Mouse (Mus musculus) cerebellum, postnatal 25 days (tissue): ENCODE data around the gene Cmtm6.
"Not testable (repeated sequence)": the region's sequence is repeated elsewhere in the genome, so short reads cannot be mapped to it uniquely, and the experiment has no call there.

ENCODE experiments used
- DNase-seq, 2 experiments: peaks; one replicate each; pipeline ENCODE4 v3.0.0; 2021; ENCODE audit warnings: mixed read lengths in 2 of 2

Cmtm6 gene

GRCm38 (mm10) chr9:114731011-114731755, at the start of gene Cmtm6:
Gene Cmtm6 (plus strand): TSS chr9:114731116.
- peak; percentile 93 to 97 for DNase-seq

- no peak for DNase-seq
Measured at GRCm38 (mm10) chr9:114682193-114682592, 48.7 kb upstream of the Cmtm6 start.

GRCm38 (mm10) chr9:114686245-114686644, 44.7 kb upstream of the Cmtm6 start:
- DNase-seq = no peak

- no peak for DNase-seq
Measured at GRCm38 (mm10) chr9:114687639-114688038, 43.3 kb upstream of the Cmtm6 start.

GRCm38 (mm10) chr9:114688252-114688952, 42.5 kb upstream of the Cmtm6 start, which contains the start of gene Dync1li1:
Gene Dync1li1 (plus strand): TSS chr9:114688790.
- peak; percentile 99 to 100 for DNase-seq

- DNase-seq = no peak
Measured at GRCm38 (mm10) chr9:114688953-114689407, 41.9 kb upstream of the Cmtm6 start.

- DNase-seq = no peak
Measured at GRCm38 (mm10) chr9:114690119-114690601, 40.8 kb upstream of the Cmtm6 start.

GRCm38 (mm10) chr9:114691112-114691511, 39.8 kb upstream of the Cmtm6 start:
- DNase-seq = no peak

- not testable (repeated sequence) for DNase-seq
Measured at GRCm38 (mm10) chr9:114695662-114696061, 35.3 kb upstream of the Cmtm6 start.

GRCm38 (mm10) chr9:114697072-114697471, 33.8 kb upstream of the Cmtm6 start:
- no peak for DNase-seq

GRCm38 (mm10) chr9:114697926-114698325, 33.0 kb upstream of the Cmtm6 start:
- no peak for DNase-seq

GRCm38 (mm10) chr9:114699262-114699661, 31.7 kb upstream of the Cmtm6 start:
- DNase-seq = peak; percentile 37 to 43

GRCm38 (mm10) chr9:114699882-114700665, 30.8 kb upstream of the Cmtm6 start:
- no peak for DNase-seq

GRCm38 (mm10) chr9:114701031-114701430, 29.9 kb upstream of the Cmtm6 start:
- no peak for DNase-seq

- no peak for DNase-seq
Measured at GRCm38 (mm10) chr9:114701921-114702320, 29.0 kb upstream of the Cmtm6 start.

GRCm38 (mm10) chr9:114707805-114708204, 23.1 kb upstream of the Cmtm6 start:
- DNase-seq = no peak

- peak in 1 of 2 experiments; percentile 38 for DNase-seq
Measured at GRCm38 (mm10) chr9:114710345-114710744, 20.6 kb upstream of the Cmtm6 start.

GRCm38 (mm10) chr9:114713481-114713880, 17.4 kb upstream of the Cmtm6 start:
- DNase-seq = no peak

GRCm38 (mm10) chr9:114716677-114717331, 14.1 kb upstream of the Cmtm6 start:
- no peak for DNase-seq

- peak; percentile 39 to 71 for DNase-seq
Measured at GRCm38 (mm10) chr9:114727315-114727714, 3.6 kb upstream of the Cmtm6 start.

- not testable (repeated sequence) for DNase-seq
Measured at GRCm38 (mm10) chr9:114728432-114728831, 2.5 kb upstream of the Cmtm6 start.
